Mouse (Mus musculus) lung, embryonic 14.5 days (tissue): ENCODE measurements at regions not wholly inside any gene's neighbourhood (a gene's known extent, or its start where the extent isn't known, plus 50 kb on each side); places are given as distances from the start of the nearest gene placed in this dataset.

ENCODE experiments used
- ATAC-seq: fragments of 200-750 bp; cut with Nextera tagmentation; 2 replicates; pipeline ENCODE4 v1.8.0; 2017; ENCODE audit warnings: mild to moderate bottlenecking, moderate TSS enrichment, moderate library complexity; ENCODE audit not compliant: insufficient read depth
- DNase-seq: peaks from one replicate; pipeline ENCODE4 v3.0.0-alpha.2; 2015
- H3K27ac ChIP-seq: fragments of 300-500 bp; sonication (generic); 2 replicates; pipeline ENCODE4 v1.5.1; 2014; ENCODE audit warnings: low read depth, mild to moderate bottlenecking, moderate library complexity
- H3K27me3 ChIP-seq: fragments of 300-500 bp; sonication (generic); 2 replicates; pipeline ENCODE4 v1.6.1; 2014; ENCODE audit warnings: low read length, control low read depth; ENCODE audit not compliant: insufficient read depth
- H3K36me3 ChIP-seq: fragments of 300-500 bp; sonication (generic); 2 replicates; pipeline ENCODE4 v1.6.1; 2014; ENCODE audit warnings: control low read depth; ENCODE audit not compliant: insufficient read depth
- H3K4me1 ChIP-seq: fragments of 300-500 bp; sonication (generic); 2 replicates; pipeline ENCODE4 v1.6.1; 2014; ENCODE audit warnings: antibody characterized with exemption, control low read depth; ENCODE audit not compliant: insufficient read depth
- H3K4me2 ChIP-seq: fragments of 300-500 bp; sonication (generic); 2 replicates; pipeline ENCODE4 v1.6.1; 2014; ENCODE audit warnings: mild to moderate bottlenecking
- H3K4me3 ChIP-seq: fragments of 300-500 bp; sonication (generic); 2 replicates; pipeline ENCODE4 v1.5.1; 2014; ENCODE audit warnings: low read depth, low read length
- H3K9ac ChIP-seq: fragments of 300-500 bp; sonication (generic); 2 replicates; pipeline ENCODE4 v1.6.1; 2014
- H3K9me3 ChIP-seq: fragments of 300-500 bp; sonication (generic); 2 replicates; pipeline ENCODE4 v1.6.1; 2016; ENCODE audit warnings: low read depth, low read length, control low read depth
- CTCF ChIP-seq: IDR thresholded peaks from 2 replicates; pipeline ENCODE4 v1.5.1; 2016; ENCODE audit warnings: antibody characterized with exemption, low read depth
- WGBS: fragments of 180-500 bp; shearing (Covaris S2); extraction: QIAGEN DNeasy Blood & Tissue Kit; methylation state at CpG from one replicate; pipeline ENCODE4 v1.1.7; 2014; 5-methylcytosine and 5-hydroxymethylcytosine counted together

DNA sequence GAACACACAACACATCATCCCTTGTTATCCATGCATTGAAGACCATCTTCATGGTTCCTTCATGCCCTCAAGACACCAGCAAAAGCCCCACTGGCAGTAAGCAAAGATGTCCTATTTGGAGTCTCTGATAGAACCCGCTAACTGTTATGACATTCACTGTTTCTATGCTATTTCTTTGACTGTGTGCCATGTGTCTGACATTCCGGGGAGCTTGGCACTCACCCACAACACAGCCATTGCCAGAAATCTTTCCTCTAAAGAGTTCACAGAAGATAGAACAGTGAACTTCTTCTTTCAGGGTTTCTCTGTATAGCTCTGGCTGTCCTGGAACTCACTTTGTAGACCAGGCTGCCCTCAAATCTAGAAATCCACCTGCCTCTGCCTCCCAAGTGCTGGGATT lies 261.2 kb downstream of the Setd4 start:
- H3K4me2 ChIP-seq: no peak overlapping the region
- H3K27ac ChIP-seq: no peak overlapping the region
- H3K9ac ChIP-seq: no peak overlapping the region
- no peak overlapping the region for H3K4me3 ChIP-seq
- ATAC-seq (no peak), DNase-seq (peak; percentile 14)
- WGBS: 82% methylated on average over 2 of the region's 2 CpGs
- no peaks in the 10 kb centered on the region for H3K27me3 ChIP-seq
- no peaks in the 10 kb centered on the region for H3K9me3 ChIP-seq
- no peaks in the 10 kb centered on the region for H3K4me1 ChIP-seq
- TF ChIP-seq CTCF: no peak
- H3K36me3 ChIP-seq: no peaks in the 10 kb centered on the region

GRCm38 (mm10) chr16:93341791-93342190 lies 262.1 kb downstream of the Setd4 start:
- H3K4me3 ChIP-seq: no peak overlapping the region
- H3K36me3 ChIP-seq: no peaks in the 10 kb centered on the region
- ATAC-seq (no peak), DNase-seq (no peak)
- H3K4me2 ChIP-seq: no peak overlapping the region
- H3K9ac ChIP-seq: no peak overlapping the region
- H3K4me1 ChIP-seq: no peaks in the 10 kb centered on the region
- TF ChIP-seq CTCF: no peak
- no peaks in the 10 kb centered on the region for H3K27me3 ChIP-seq
- 78% methylated on average over 2 of the region's 2 CpGs for WGBS
- H3K27ac ChIP-seq: no peak overlapping the region
- H3K9me3 ChIP-seq: no peaks in the 10 kb centered on the region

DNA sequence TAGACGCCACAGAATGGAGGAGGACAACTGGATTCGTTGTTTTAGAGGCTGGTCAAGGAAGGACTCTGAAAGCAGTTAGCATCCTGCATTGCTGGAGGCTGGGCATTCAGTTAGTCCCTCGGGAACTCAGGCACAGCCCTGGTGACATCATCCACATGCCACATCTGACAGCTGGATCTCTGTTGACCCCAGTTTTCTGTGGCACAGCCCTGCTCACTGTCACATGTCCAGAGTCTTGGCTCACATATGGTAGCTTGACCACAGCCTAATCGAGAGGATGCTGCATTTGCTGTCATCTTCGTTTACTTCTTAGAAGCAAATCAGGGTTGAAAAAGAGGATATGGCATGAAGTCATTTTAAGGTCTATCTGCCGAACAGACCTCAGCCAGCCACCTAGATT lies 265.1 kb downstream of the Setd4 start:
- Histone ChIP-seq H3K27ac (no peak overlapping the region), H3K27me3 (no peaks in the 10 kb centered on the region), H3K4me1 (no peaks in the 10 kb centered on the region), H3K36me3 (no peaks in the 10 kb centered on the region), H3K4me2 (no peak overlapping the region), H3K9me3 (no peaks in the 10 kb centered on the region), H3K4me3 (no peak overlapping the region), H3K9ac (no peak overlapping the region)
- DNase-seq (no peak), ATAC-seq (no peak; the same call in 1 of the 2 replicates)
- no peak for TF ChIP-seq CTCF
- 66% methylated on average over 6 of the region's 6 CpGs for WGBS

GRCm38 (mm10) chr16:93335322-93336111 lies 268.3 kb downstream of the Setd4 start:
- TF ChIP-seq CTCF: no peak
- Histone ChIP-seq H3K4me2 (no peak overlapping the region), H3K27ac (no peak overlapping the region), H3K27me3 (no peaks in the 10 kb centered on the region), H3K9me3 (no peaks in the 10 kb centered on the region), H3K4me3 (no peak overlapping the region), H3K9ac (no peak overlapping the region), H3K4me1 (no peaks in the 10 kb centered on the region), H3K36me3 (no peaks in the 10 kb centered on the region)
- DNase-seq: no peak
- ATAC-seq: no peak
- WGBS: 68% methylated on average over 11 of the region's 11 CpGs

- Histone ChIP-seq H3K9ac (no peak overlapping the region), H3K27ac (no peak overlapping the region), H3K9me3 (no peaks in the 10 kb centered on the region), H3K4me1 (no peaks in the 10 kb centered on the region), H3K4me3 (no peak overlapping the region), H3K27me3 (no peaks in the 10 kb centered on the region), H3K36me3 (no peaks in the 10 kb centered on the region), H3K4me2 (no peak overlapping the region)
- DNase-seq (no peak), ATAC-seq (no peak)
- TF ChIP-seq CTCF: no peak
- 64% methylated on average over 6 of the region's 6 CpGs for WGBS
Observed at GRCm38 (mm10) chr16:93333654-93334053, 270.2 kb downstream of the Setd4 start.

GRCm38 (mm10) chr16:93328680-93329395 lies 275.0 kb downstream of the Setd4 start:
- Histone ChIP-seq H3K4me3 (no peak overlapping the region), H3K4me2 (no peak overlapping the region), H3K9me3 (no peaks in the 10 kb centered on the region), H3K4me1 (no peaks in the 10 kb centered on the region), H3K27me3 (no peaks in the 10 kb centered on the region), H3K9ac (no peak overlapping the region), H3K27ac (no peak overlapping the region), H3K36me3 (no peaks in the 10 kb centered on the region)
- no peak for TF ChIP-seq CTCF
- WGBS: 48% methylated on average over 13 of the region's 13 CpGs
- ATAC-seq (no peak), DNase-seq (no peak)

- Histone ChIP-seq H3K36me3 (no peaks in the 10 kb centered on the region), H3K4me2 (no peak overlapping the region), H3K4me3 (no peak overlapping the region), H3K27ac (no peak overlapping the region), H3K9me3 (no peaks in the 10 kb centered on the region), H3K27me3 (no peaks in the 10 kb centered on the region), H3K9ac (no peak overlapping the region), H3K4me1 (no peaks in the 10 kb centered on the region)
- DNase-seq (no peak), ATAC-seq (no peak)
- no peak for TF ChIP-seq CTCF
- WGBS: 78% methylated on average over 5 of the region's 5 CpGs
Observed at GRCm38 (mm10) chr16:93324911-93325310, 279.0 kb downstream of the Setd4 start.
